Mouse (Mus musculus): ENCODE measurements around the gene Magohb.
"Not testable (repeated sequence)": the region's sequence is repeated elsewhere in the genome, so short reads cannot be mapped to it uniquely, and the experiment has no call there.

Gene Magohb

DNA sequence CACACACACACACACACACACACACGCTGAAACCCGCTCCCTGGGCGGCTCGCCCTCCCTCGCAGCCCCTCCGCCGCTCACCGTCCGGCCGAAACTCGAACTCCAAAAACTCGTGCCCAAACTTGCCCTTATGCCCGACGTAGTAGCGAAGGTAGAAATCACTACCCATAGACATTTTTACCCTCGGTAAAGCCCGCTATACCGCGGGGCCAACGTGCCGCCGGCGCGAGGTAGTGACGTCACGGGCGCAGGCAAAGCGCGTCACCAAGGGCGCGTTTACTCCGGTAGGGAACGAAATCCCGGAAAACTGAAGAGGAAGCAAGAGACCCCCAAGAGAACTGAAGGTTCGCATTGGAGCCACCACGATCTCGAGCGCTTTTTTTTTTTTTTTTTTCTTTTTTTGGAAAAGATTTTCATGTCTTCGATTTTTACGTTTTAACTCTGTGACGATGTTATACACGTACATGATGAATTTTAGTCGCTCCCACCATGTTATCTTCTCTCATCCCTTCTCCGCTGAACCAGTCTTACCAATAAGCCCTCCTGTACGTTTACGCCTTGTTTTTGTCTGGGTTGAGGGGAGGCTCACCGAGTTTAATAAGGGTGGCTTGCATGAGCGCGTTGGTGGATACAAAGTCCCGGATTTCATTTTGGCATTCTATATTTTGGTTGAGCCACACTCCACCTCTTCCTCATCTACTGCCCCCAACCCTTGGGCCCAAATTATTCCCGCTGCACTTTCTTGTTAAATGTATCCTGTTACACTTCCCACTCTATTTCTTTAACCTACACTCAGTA is at the start of gene Magohb:
Magohb (minus strand) TSS at position 254 of the 798 bp plus-strand sequence.
- in situ Hi-C loops (cut with MboI; ENCODE audit: low pct_unique_long_range_greater_than_20kb in 1 of 2, low sequenced_read_pairs in 2 of 2, unreplicated experiment in 1 of 2): no loop called here

DNA sequence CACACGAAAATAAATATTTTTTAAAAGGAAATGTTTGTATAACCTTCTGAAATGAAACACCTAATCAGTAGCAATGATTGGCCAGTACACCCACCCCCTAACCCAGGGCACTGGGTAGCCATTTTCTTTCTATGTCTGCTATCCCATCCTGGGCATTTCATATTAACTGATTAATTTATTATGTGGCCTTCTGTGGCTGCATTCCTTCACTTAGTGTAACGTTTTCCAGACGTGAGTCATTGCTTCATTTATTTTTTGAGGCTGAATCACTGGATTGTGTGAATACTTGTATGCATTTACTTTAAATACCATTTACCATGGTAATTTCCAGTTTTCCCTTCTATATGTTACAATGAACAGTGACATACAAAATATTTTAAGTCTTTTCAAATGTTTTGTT is 47.0 kb upstream of the Magohb start:
- in situ Hi-C loops (cut with MboI; ENCODE audit: low pct_unique_long_range_greater_than_20kb in 1 of 2, low sequenced_read_pairs in 2 of 2, unreplicated experiment in 1 of 2): no loop called here

DNA sequence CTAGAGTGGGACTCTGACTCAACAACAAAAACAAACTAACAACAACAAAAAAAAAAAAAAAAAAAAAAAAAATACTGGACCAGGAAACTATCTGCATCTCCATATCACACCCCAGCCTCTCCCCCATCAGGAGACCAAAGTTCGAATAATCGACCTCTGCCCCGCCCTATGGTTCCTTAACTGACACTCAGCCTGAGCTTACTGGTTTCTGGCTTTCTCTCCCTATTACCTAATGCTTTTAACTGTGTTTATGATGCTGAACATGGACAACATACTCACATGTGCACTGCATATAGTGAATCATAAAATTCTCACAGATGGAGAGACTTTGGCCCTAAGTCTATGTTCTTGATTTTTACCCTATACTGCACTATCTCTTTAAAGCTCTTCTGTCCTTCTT is 46.3 kb upstream of the Magohb start:
- in situ Hi-C loops (cut with MboI; ENCODE audit: low pct_unique_long_range_greater_than_20kb in 1 of 2, low sequenced_read_pairs in 2 of 2, unreplicated experiment in 1 of 2): no loop called here

DNA sequence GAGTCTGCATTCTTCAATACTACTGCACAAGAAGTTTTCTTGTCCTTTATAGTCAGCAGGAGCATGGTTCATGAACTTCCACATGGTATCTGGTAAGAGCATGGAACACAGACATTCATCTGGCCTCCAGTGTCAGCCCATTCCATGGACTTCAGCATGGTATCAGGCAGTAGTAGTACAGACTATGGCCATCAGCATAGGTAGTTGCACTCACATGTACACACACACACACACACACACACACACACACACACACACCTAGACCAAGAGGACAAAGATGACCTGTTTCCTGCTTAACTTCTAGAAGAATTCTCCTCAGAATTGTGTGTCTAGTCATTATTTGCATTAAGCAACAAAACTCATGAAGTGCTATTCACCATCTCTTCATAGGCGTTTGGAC is 45.7 kb upstream of the Magohb start:
- in situ Hi-C loops (cut with MboI; ENCODE audit: low pct_unique_long_range_greater_than_20kb in 1 of 2, low sequenced_read_pairs in 2 of 2, unreplicated experiment in 1 of 2): no loop called here

DNA sequence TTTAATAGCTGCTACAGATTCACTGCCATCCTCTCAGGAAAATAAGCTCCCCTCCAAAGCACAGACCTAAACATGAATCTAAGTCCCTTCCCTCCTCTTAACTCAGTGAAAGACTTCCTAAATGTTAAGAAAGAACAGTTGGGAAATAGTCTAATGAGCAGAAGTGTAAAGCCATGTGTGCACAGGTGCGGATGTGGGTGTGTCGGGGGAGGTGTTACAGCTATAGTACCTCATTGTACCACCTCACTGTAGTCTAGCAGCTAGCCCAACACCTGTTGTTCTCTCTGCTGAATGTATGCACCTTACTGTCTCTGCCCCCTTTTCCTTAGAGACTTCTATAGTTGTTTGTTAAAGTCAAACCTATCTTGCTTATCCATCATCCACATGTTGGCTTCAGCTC is 34.0 kb upstream of the Magohb start:
- in situ Hi-C loops (cut with MboI; ENCODE audit: low pct_unique_long_range_greater_than_20kb in 1 of 2, low sequenced_read_pairs in 2 of 2, unreplicated experiment in 1 of 2): no loop called here

DNA sequence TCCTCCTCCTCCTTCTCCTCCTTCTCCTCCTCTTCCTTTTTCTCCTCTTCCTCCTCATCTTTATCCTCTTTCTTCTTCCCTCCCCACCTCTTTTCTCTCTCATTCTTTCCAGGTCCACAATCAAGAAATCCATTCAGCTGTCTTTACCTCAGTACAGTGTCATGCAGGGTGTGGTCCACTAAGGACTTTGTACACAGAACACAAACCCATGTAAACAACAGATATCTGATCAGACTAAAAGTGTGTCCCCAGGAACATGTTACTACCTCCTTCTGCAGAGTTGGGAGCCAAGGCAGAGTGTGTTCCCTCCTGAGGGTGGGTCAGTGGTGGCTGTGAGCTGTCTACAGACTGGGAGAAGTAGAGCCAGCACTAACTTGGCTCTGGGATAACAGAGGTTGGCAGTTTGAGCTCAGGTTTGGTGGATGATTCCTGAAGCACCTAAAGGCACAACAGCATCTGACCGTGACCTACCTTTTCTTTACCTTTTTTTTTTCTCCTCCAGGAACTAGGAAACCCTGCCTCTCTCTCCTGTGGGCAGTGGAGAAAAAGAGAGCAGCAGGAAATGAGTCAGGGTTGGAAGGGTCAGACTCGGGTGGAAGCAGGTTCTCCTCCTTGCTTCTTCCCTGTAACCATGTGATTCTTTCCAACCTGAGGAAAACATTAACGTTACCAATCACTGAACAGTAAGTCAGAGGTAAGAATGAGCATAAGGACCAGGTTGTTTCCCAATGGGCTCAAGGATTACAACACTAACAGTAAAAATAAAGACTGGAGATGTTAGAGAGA is 29.0 kb upstream of the Magohb start:
- in situ Hi-C loops (cut with MboI; ENCODE audit: low pct_unique_long_range_greater_than_20kb in 1 of 2, low sequenced_read_pairs in 2 of 2, unreplicated experiment in 1 of 2): no loop called here

DNA sequence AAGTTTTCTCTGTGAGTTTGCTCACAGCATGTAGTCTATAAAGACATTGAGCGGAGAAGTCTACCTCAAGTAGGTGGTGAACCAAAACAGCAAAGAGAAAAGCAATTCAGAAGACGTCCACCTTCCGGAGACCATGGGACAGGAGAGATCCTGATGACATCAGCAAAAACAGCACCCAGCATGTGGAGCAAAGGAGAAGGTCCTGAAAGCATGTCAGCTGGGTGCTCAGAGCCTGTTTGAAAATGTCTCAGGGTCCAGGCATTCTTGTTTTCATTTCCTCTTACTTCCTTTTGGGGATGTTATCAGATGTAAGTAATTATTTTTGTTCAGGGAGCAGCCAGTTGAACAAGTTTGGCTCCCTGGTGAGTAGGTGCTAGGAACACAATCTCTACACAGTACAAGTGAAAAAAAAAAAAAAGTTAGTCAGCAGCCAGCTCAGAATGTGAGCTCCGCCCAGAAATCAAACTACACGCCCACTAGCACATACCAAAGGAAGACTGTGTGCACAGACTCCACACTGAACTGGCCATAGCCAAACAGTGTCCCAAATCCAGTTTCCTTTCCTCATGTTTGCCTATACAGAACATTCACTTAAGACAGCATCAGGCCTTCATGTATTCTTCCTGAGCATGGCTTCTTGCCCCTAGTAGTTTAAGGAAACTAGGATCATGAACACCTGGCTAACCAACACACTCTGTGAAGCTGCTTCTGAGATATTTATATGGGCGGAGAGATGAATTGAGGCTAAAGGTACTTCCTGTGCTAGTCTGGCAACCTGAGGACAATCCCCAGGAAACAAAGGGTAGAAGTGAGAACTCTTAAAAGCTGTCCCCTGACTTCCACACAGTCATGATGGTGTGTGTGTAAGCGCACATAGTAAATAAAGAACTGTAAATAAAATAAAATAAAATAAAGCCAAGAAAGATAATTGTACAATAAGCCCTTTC is 23.4 kb upstream of the Magohb start:
- in situ Hi-C loops (cut with MboI; ENCODE audit: low pct_unique_long_range_greater_than_20kb in 1 of 2, low sequenced_read_pairs in 2 of 2, unreplicated experiment in 1 of 2): no loop called here

DNA sequence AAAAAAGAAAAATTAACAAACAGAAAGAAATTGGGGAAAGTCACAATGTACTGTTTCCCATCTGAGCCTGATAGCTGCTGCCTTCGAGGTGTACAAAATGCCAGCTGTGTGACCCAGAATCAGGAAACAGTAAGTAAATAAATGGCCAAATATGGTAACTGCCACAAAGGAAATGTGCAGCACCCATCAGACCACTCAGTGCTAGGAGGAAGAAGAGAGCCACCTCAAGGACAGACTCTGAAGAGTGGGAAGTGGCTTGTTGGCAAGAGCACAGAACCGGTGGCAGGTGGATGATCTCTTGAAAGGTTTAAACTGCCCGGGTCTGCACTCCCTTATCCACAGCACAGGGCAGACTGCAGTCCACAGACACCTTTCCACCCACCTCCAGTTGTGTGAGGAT is 15.0 kb upstream of the Magohb start:
- in situ Hi-C loops (cut with MboI; ENCODE audit: low pct_unique_long_range_greater_than_20kb in 1 of 2, low sequenced_read_pairs in 2 of 2, unreplicated experiment in 1 of 2): no loop called here

DNA sequence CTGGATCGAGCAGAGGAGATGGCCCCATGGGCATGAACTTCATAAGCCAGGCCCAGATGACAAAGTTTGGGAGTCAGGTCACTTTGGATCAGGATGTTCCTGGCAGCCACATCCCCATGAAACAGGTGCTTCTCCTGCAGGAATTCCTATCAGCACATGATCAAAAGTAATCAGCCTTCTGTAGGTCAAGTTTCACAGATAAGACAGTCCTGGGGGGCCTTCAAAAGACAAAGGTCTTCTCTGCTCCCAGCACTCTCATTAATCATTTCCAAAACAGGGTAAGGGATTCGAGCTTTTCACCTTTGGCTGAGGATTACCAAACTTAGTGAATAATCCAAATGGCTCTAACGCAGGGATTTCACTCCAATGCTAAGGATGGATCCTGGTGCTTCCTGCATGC is 11.7 kb upstream of the Magohb start:
- in situ Hi-C loops (cut with MboI; ENCODE audit: low pct_unique_long_range_greater_than_20kb in 1 of 2, low sequenced_read_pairs in 2 of 2, unreplicated experiment in 1 of 2): no loop called here

DNA sequence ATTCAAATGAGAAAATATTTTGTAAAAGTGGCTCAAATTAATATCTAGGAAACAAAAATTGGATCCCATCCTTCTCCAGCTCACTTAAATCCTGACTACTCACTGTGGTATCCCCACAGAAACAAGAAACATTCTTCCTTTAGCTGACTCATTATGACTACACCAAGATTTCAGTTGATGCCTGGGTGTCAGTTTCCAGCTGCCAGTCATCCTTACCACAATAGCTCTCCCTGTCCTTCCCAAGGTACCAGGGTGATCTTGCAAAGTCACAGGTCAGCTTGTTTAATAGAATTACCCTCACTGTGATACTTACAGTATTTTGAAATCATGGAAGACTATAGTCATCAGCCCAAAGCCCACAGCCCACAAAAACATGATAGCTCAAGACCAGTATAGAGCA is 5.5 kb upstream of the Magohb start:
- in situ Hi-C loops (cut with MboI; ENCODE audit: low pct_unique_long_range_greater_than_20kb in 1 of 2, low sequenced_read_pairs in 2 of 2, unreplicated experiment in 1 of 2): no loop called here

DNA sequence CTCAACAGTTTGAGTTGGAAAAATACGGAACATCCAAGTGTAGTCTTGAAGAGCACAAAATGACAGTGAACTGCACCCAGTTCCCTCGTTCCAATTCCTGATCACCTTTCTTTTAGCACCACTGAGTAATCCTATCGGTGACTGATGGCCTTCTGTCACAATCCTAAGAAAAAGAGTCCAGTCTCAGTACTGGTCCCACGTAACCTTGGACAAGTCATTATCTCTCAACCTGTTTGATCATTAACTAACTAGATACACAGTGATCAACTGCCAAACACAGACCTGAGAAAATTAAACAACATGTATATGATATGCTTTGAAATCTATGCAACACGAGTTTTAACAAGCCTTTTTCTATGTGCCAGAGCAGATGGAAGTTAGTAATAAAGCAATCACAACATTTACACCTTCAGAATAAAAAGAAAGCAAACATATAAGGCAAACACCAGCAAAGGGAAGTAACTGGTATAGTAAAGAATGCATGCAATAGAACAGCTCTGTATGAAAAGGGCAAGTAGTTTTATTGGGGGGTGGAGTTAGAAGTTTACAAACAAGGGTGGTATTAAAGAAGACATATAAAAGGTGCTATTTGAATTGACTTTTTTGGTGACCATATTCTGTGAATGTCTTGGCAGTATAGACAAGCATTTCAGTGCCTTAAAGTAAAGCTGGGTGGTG is 1.5 kb upstream of the Magohb start:
- in situ Hi-C loops (cut with MboI; ENCODE audit: low pct_unique_long_range_greater_than_20kb in 1 of 2, low sequenced_read_pairs in 2 of 2, unreplicated experiment in 1 of 2): no loop called here

DNA sequence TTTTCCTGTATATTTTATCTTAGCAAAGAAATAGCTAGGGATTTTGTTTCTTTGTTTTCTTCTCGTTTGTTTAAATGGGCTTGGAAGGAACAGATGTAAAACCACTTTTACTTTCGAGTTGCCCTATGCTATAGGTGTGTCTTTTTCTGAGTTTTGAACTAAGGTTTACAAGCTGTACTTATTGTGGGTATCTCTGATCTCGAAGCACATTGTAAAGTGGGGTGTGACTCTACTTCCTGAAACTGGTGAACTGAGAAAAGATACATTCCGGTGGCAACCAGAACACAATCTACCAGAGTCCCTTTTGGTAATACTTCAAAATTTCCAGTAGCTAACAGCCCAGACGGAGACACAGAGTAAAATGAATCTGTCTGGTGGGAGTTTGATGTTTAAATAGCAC is 872 bp upstream of the Magohb start:
- in situ Hi-C loops (cut with MboI; ENCODE audit: low pct_unique_long_range_greater_than_20kb in 1 of 2, low sequenced_read_pairs in 2 of 2, unreplicated experiment in 1 of 2): no loop called here

DNA sequence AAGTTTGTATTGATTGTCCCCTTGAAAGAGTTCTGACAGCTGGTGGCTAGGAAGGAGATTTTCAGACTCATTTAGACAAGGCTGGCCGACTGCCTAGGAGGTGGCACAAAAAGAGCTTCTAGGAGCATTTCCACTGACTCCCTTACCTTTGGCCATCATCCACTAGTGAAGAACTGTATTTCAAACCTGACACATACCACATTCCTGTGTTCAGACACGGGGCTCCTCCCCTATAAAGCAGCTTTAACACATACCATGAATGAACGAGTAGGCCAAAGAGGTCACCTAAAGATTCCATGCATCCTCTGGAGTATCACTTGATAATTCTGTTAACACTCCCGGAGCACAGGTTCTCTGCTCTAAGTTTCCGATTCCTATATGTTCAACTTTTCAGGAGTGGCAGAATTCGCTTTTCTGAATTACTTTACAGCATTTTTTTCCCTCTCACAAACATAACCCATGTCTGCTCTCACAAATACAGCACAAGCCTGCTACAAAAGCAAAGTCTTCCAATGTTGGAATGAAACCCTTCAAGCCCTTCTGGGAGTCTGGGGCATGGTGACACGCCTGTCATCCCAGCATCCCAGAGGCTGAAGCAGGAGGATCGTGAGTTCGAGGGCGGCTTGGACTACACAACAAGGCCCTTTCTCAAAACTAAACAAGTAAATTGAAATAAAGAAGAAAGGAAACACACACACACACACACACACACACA is 611 bp downstream of the Magohb start:
- in situ Hi-C loops (cut with MboI; ENCODE audit: low pct_unique_long_range_greater_than_20kb in 1 of 2, low sequenced_read_pairs in 2 of 2, unreplicated experiment in 1 of 2): no loop called here

DNA sequence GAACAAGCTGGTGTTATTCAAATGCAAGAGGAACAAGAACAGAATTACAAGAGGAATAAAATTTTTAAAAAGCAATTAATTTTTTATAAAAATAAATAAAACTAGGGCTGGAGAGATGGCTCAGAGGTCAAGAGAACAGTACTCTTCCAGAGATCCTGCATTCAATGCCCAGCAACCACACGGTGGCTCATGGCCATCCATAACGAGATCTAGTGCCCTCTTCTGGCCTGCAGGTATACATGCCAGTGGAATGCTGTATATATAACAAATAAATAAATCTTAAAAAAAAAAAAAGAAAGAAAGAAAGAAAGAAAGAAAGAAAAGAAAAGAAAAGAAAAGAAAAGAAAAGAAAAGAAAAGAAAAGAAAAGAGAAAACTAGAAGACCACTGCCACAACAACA is 2.6 kb downstream of the Magohb start:
- in situ Hi-C loops (cut with MboI; ENCODE audit: low pct_unique_long_range_greater_than_20kb in 1 of 2, low sequenced_read_pairs in 2 of 2, unreplicated experiment in 1 of 2): no loop called here

DNA sequence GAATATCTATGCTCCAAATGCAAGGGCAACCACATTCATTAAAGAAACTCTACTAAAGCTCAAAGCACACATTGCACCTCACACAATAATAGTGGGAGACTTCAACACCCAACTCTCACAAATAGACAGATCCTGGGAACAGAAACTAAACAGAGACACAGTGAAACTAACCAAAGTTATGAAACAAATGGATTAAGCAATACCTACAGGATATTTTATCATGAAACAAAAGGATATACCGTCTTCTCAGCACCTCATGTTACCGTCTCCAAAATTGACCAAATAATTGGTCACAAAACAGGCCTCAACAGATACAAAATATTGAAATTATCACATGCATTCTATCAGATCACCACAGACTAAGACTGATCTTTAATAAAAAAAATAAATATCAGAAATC is 14.9 kb downstream of the Magohb start:
- in situ Hi-C loops (cut with MboI; ENCODE audit: low pct_unique_long_range_greater_than_20kb in 1 of 2, low sequenced_read_pairs in 2 of 2, unreplicated experiment in 1 of 2): not testable (repeated sequence)

DNA sequence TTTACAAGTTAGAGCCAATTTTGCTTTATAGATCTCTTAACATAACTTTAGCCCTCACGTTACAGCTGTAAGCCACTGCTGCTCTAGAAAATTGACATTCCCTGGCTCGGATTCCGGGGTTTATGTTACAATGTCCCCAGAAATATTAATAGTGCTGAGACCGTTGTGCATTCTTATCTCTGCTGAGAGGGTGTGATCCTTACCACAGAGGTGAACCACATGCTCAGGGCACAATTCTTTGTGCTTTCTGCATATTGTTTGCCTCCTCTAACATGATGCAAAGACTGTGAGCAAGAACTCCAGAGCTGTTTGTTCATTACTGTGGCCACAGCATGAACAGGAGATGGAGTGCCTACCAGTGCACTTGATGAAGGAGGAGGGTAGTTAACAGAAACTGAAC is 16.4 kb downstream of the Magohb start:
- in situ Hi-C loops (cut with MboI; ENCODE audit: low pct_unique_long_range_greater_than_20kb in 1 of 2, low sequenced_read_pairs in 2 of 2, unreplicated experiment in 1 of 2): no loop called here

DNA sequence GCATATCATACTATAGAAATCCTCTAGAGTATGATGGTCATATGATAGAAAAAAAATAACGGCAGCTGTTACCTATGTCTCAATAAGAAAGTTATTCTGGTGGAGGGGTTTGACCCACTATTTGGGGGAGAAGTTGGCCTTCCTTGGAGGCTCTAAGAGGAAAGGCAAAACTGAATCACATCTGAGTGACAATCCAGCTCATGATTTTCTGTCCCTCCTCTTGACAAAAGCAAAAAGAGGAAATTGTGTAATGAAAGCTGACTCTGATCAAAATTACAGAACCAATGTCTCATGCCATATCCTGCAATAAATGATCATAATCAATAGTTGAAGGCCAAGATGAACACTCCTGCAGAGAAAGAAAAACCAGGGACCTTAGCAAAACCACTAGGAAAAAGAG is 20.7 kb downstream of the Magohb start:
- in situ Hi-C loops (cut with MboI; ENCODE audit: low pct_unique_long_range_greater_than_20kb in 1 of 2, low sequenced_read_pairs in 2 of 2, unreplicated experiment in 1 of 2): no loop called here

DNA sequence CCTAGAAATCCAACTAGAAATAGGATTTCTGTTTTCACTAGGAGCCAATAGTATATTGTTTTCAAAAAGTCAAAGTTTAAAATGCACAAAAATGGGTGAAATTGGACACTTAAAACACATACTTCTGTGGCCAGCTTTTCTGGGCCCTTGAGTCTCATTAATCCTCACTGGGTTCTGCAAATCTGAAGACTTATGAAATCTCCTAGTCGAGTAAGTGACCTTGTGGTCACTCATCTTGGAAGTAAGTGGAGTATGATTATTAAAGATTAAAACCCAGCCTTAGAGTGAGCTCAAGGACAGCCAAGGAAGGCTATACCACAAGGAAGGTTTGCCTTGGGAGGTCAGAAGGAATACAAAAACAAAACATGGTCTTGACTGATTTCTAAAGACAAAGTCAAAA is 22.7 kb downstream of the Magohb start:
- in situ Hi-C loops (cut with MboI; ENCODE audit: low pct_unique_long_range_greater_than_20kb in 1 of 2, low sequenced_read_pairs in 2 of 2, unreplicated experiment in 1 of 2): no loop called here
